In genomic region chr10:85829085-85829853, GRCm38 (mm10) we compare ENCODE assay signal across 8 mouse cellular contexts. TPM values are rescaled to one million over a fixed set of nuclear protein-coding genes. Genes with fewer than 3 reads are reported as not detected.
DNase-seq lines count a peak whose midpoint lies in the region; ATAC-seq lines count a peak whose summit lies in the region.
"Not testable (repeated sequence)": the region's sequence is repeated elsewhere in the genome, so short reads cannot be mapped to it uniquely, and the experiment has no call there.

Gene Pwp1 (plus strand): TSS chr10:85829494.

- peak; percentile 60 for DNase-seq in T-cell, adult 2 months (ENCODE audit: low spot score)
- peak; percentile 59 to 65 for DNase-seq in cerebellum, postnatal 25 days
- DNase-seq in frontal cortex, postnatal 25 days (ENCODE audit: low spot score in 2 of 2) = peak; percentile 4 to 19
- peak; percentile 10 to 11 for DNase-seq in layer of hippocampus, postnatal 25 days (ENCODE audit: extremely low spot score in 1 of 2, low spot score in 1 of 2)
- peak; percentile 30 for DNase-seq in lung, postnatal 14 days
- DNase-seq in retina, adult 2 months (ENCODE audit: low read depth, low spot score) = peak; percentile 18
- peak; percentile 62 for DNase-seq in thymus, postnatal 25 days

- peak within 1 kb of the TSS; percentile 88 for H3K9ac ChIP-seq in hindbrain, embryonic 13.5 days

- H3K4me3 ChIP-seq in hindbrain, embryonic 13.5 days = peak within 1 kb of the TSS; percentile 59

- not testable (repeated sequence) for H3K9me3 ChIP-seq in hindbrain, embryonic 13.5 days

- peak within 1 kb of the TSS; percentile 84 for H3K4me2 ChIP-seq in hindbrain, embryonic 13.5 days

- not testable (repeated sequence) for H3K4me1 ChIP-seq in hindbrain, embryonic 13.5 days (replicated peaks)

- not testable (repeated sequence) for H3K36me3 ChIP-seq in hindbrain, embryonic 13.5 days

- 1% methylated on average over 48 of the region's 49 CpGs for WGBS in hindbrain, embryonic 13.5 days

- H3K27me3 ChIP-seq in hindbrain, embryonic 13.5 days = not testable (repeated sequence)

- peak within 1 kb of the TSS; percentile 82 for H3K27ac ChIP-seq in hindbrain, embryonic 13.5 days

- ATAC-seq in hindbrain, embryonic 13.5 days (ENCODE audit: low FRiP score) = peak; percentile 97

RNA-seq across cellular contexts. Expression of gene Pwp1, which starts in this region (rescaled TPM):
- polyA plus RNA-seq in hindbrain, embryonic 13.5 days (2015; fragmentation: Nextera tagmentation; extraction: Ambion mirVana) = 66.8 and 68.5 TPM in 2 replicates
- 10 to 100 TPM; 18.5 to 21.7 TPM for total RNA-seq in layer of hippocampus, postnatal 25 days (2021)

Comparison
In these comparisons a context has a peak if more than half of its experiments do, and no peak if none do; other contexts are left out.
1. Peak in every context shown above with its lines: DNase-seq, ATAC-seq, H3K4me3 ChIP-seq and H3K27ac ChIP-seq.
2. DNase-seq: peak in every context shown above with its lines; median percentile 62 in cerebellum, postnatal 25 days; 62 in thymus, postnatal 25 days; 60 in T-cell, adult 2 months; 30 in lung, postnatal 14 days; 18 in retina, adult 2 months; 12 in frontal cortex, postnatal 25 days; 10 in layer of hippocampus, postnatal 25 days.